Mouse (Mus musculus) CH12.LX (cell line): ENCODE measurements around the gene Btn1a1. TPM values are rescaled to one million over a fixed set of nuclear protein-coding genes. Genes with fewer than 3 reads are reported as not detected.
A peak's percentile ranks its signal among the peaks of the same experiment; 100 is the strongest.

Source experiments
- DNase-seq: peaks from one replicate; pipeline ENCODE4 v3.0.0-alpha.2; 2013; ENCODE audit errors: extremely low read depth
- H3K27ac ChIP-seq: 2 replicates; pipeline ENCODE4 v1.5.1; 2012; ENCODE audit warnings: low read depth, mild to moderate bottlenecking, control low read depth, moderate library complexity; ENCODE audit not compliant: insufficient read depth
- H3K27me3 ChIP-seq: replicated peaks from 2 replicates; pipeline ENCODE3; 2012; ENCODE audit warnings: inconsistent platforms
- H3K36me3 ChIP-seq, 2 experiments: replicated peaks in 1 of 2; 2 replicates each; pipeline versions ENCODE3 to v1.6.1; 2012; ENCODE audit warnings: inconsistent platforms in 1 of 2, low read length in 1 of 2, mild to moderate bottlenecking in 1 of 2, mixed read lengths in 1 of 2, moderate library complexity in 1 of 2; ENCODE audit not compliant: control insufficient read depth in 1 of 2, insufficient read depth in 1 of 2
- H3K4me1 ChIP-seq, 2 experiments: 2 replicates each; pipeline ENCODE4 v1.6.1; 2012; ENCODE audit warnings: inconsistent platforms in 1 of 2, moderate library complexity in 1 of 2; ENCODE audit not compliant: insufficient read depth in 2 of 2, control insufficient read depth in 1 of 2
- H3K4me2 ChIP-seq: 2 replicates; pipeline ENCODE4 v1.6.1; 2012; ENCODE audit warnings: low read depth, mild to moderate bottlenecking, control low read depth; ENCODE audit not compliant: poor library complexity, insufficient read depth, severe bottlenecking
- H3K4me3 ChIP-seq, 3 experiments: fragments of 150-350 bp in 1 of 3; sonication (generic) in 1 of 3; replicated peaks in 1 of 3; 2 replicates each; pipeline versions ENCODE3 to v1.5.1; 2011 to 2012; ENCODE audit warnings: low read depth in 2 of 3, low read length in 2 of 3, mild to moderate bottlenecking in 2 of 3, moderate library complexity in 2 of 3, control low read depth in 1 of 3, improper control_type of control experiment in 1 of 3, inconsistent platforms in 1 of 3, mixed read lengths in 1 of 3; ENCODE audit not compliant: poor library complexity in 1 of 3
- H3K79me2 ChIP-seq: replicated peaks from 2 replicates; pipeline ENCODE4 v1.6.1; 2012; ENCODE audit warnings: mild to moderate bottlenecking, moderate library complexity; ENCODE audit not compliant: control insufficient read depth, poor library complexity, insufficient read depth, severe bottlenecking; ENCODE audit errors: extremely low read depth
- H3K9ac ChIP-seq: 2 replicates; pipeline ENCODE4 v1.6.1; 2012; ENCODE audit warnings: low read depth, mild to moderate bottlenecking, control low read depth, moderate library complexity; ENCODE audit not compliant: insufficient read depth
- H3K9me3 ChIP-seq: replicated peaks from 2 replicates; pipeline ENCODE3; 2012; ENCODE audit warnings: low read length, inconsistent platforms, mixed read lengths
- CHD1 ChIP-seq: IDR thresholded peaks from 2 replicates; pipeline ENCODE4 v1.6.1; 2012; ENCODE audit warnings: low read depth, low read length, improper control_type of control experiment, inconsistent platforms
- CHD2 ChIP-seq: IDR thresholded peaks from 2 replicates; pipeline ENCODE4 v1.6.1; 2011; ENCODE audit warnings: low read length, improper control_type of control experiment
- CTCF ChIP-seq, 2 experiments: IDR thresholded peaks in 1 of 2; conservative IDR thresholded peaks in 1 of 2; 2 replicates each; pipeline ENCODE4 v1.5.1; 2011 to 2012; ENCODE audit warnings: low read depth in 2 of 2, low read length in 2 of 2, improper control_type of control experiment in 1 of 2, inconsistent platforms in 1 of 2, mild to moderate bottlenecking in 1 of 2, moderate library complexity in 1 of 2
- E2F4 ChIP-seq: IDR thresholded peaks from 2 replicates; pipeline ENCODE4 v1.6.1; 2011; ENCODE audit warnings: low read depth, low read length, improper control_type of control experiment; ENCODE audit not compliant: insufficient replicate concordance
- EP300 ChIP-seq: IDR thresholded peaks from 2 replicates; pipeline ENCODE4 v1.6.1; 2011; ENCODE audit warnings: low read length, improper control_type of control experiment
- ETS1 ChIP-seq: conservative IDR thresholded peaks from 2 replicates; pipeline ENCODE4 v1.6.1; 2012; ENCODE audit warnings: low read depth, mild to moderate bottlenecking, inconsistent platforms, low read length, improper control_type of control experiment, moderate library complexity
- GABPA ChIP-seq: IDR thresholded peaks from 2 replicates; pipeline ENCODE4 v1.6.1; 2012; ENCODE audit warnings: low read depth, low read length, improper control_type of control experiment, inconsistent platforms; ENCODE audit not compliant: insufficient replicate concordance
- HCFC1 ChIP-seq: IDR thresholded peaks from 2 replicates; pipeline ENCODE4 v1.6.1; 2012; ENCODE audit warnings: low read depth, mild to moderate bottlenecking, inconsistent platforms, low read length, improper control_type of control experiment
- IRF4 ChIP-seq: IDR thresholded peaks from 2 replicates; pipeline ENCODE4 v1.6.1; 2014; ENCODE audit warnings: low read depth, mild to moderate bottlenecking, inconsistent platforms, low read length, improper control_type of control experiment
- JUN ChIP-seq: IDR thresholded peaks from 2 replicates; pipeline ENCODE4 v1.6.1; 2011; ENCODE audit warnings: low read depth, mild to moderate bottlenecking, low read length, improper control_type of control experiment, moderate library complexity; ENCODE audit not compliant: insufficient read depth
- JUND ChIP-seq: conservative IDR thresholded peaks from 2 replicates; pipeline ENCODE4 v1.6.1; 2011; ENCODE audit warnings: low read depth, low read length, improper control_type of control experiment
- KAT2A ChIP-seq: IDR thresholded peaks from 2 replicates; pipeline ENCODE4 v1.6.1; 2012; ENCODE audit warnings: low read length, improper control_type of control experiment, inconsistent platforms; ENCODE audit not compliant: insufficient replicate concordance
- MAX ChIP-seq: IDR thresholded peaks from 2 replicates; pipeline ENCODE4 v1.6.1; 2011; ENCODE audit warnings: low read length, improper control_type of control experiment
- MAZ ChIP-seq: IDR thresholded peaks from 2 replicates; pipeline ENCODE4 v1.6.1; 2012; ENCODE audit warnings: low read depth, mild to moderate bottlenecking, inconsistent platforms, low read length, improper control_type of control experiment, moderate library complexity
- MEF2A ChIP-seq: IDR thresholded peaks from 2 replicates; pipeline ENCODE4 v1.6.1; 2014; ENCODE audit warnings: low read depth, mild to moderate bottlenecking, inconsistent platforms, low read length, improper control_type of control experiment, borderline replicate concordance
- MXI1 ChIP-seq: IDR thresholded peaks from 2 replicates; pipeline ENCODE4 v1.6.1; 2011; ENCODE audit warnings: mild to moderate bottlenecking, low read depth, low read length, improper control_type of control experiment
- MYC ChIP-seq: IDR thresholded peaks from 2 replicates; pipeline ENCODE4 v1.6.1; 2011; ENCODE audit warnings: low read depth, mild to moderate bottlenecking, improper control_type of control experiment, low read length
- NELFE ChIP-seq: IDR thresholded peaks from 2 replicates; pipeline ENCODE4 v1.6.1; 2011; ENCODE audit warnings: low read depth, low read length, improper control_type of control experiment
- NRF1 ChIP-seq: IDR thresholded peaks from 2 replicates; pipeline ENCODE4 v1.6.1; 2014; ENCODE audit warnings: low read depth, mild to moderate bottlenecking, inconsistent platforms, low read length, improper control_type of control experiment, moderate library complexity
- PAX5 ChIP-seq: IDR thresholded peaks from 2 replicates; pipeline ENCODE4 v1.6.1; 2012; ENCODE audit warnings: low read length, inconsistent platforms, mixed read lengths
- POLR2A ChIP-seq: IDR thresholded peaks from 2 replicates; pipeline ENCODE4 v1.6.1; 2011; ENCODE audit warnings: low read depth, mild to moderate bottlenecking, improper control_type of control experiment, low read length
- POLR2AphosphoS2 ChIP-seq: IDR thresholded peaks from 2 replicates; pipeline ENCODE4 v1.6.1; 2011; ENCODE audit warnings: low read depth, low read length, improper control_type of control experiment
- RCOR1 ChIP-seq: conservative IDR thresholded peaks from 2 replicates; pipeline ENCODE4 v1.6.1; 2012; ENCODE audit warnings: low read depth, mild to moderate bottlenecking, inconsistent platforms, low read length, improper control_type of control experiment
- SIN3A ChIP-seq: IDR thresholded peaks from 2 replicates; pipeline ENCODE4 v1.6.1; 2012; ENCODE audit warnings: low read length, improper control_type of control experiment, inconsistent platforms
- SMC3 ChIP-seq: IDR thresholded peaks from 2 replicates; pipeline ENCODE4 v1.6.1; 2011; ENCODE audit warnings: low read depth, low read length, improper control_type of control experiment
- TBP ChIP-seq: conservative IDR thresholded peaks from 2 replicates; pipeline ENCODE4 v1.6.1; 2011; ENCODE audit warnings: low read depth, low read length, improper control_type of control experiment
- TCF12 ChIP-seq: IDR thresholded peaks from 2 replicates; pipeline ENCODE4 v1.6.1; 2014; ENCODE audit warnings: low read depth, mild to moderate bottlenecking, inconsistent platforms, low read length, improper control_type of control experiment
- UBTF ChIP-seq: IDR thresholded peaks from 2 replicates; pipeline ENCODE4 v1.6.1; 2012; ENCODE audit warnings: low read depth, mild to moderate bottlenecking, inconsistent platforms, low read length, improper control_type of control experiment, moderate library complexity
- USF2 ChIP-seq: conservative IDR thresholded peaks from 2 replicates; pipeline ENCODE4 v1.6.1; 2011; ENCODE audit warnings: low read depth, low read length, improper control_type of control experiment
- ZC3H11A ChIP-seq: IDR thresholded peaks from 2 replicates; pipeline ENCODE4 v1.6.1; 2012; ENCODE audit warnings: low read depth, mild to moderate bottlenecking, inconsistent platforms, low read length, improper control_type of control experiment
- ZMIZ1 ChIP-seq: IDR thresholded peaks from 2 replicates; pipeline ENCODE4 v1.6.1; 2012; ENCODE audit warnings: low read depth, mild to moderate bottlenecking, inconsistent platforms, low read length, improper control_type of control experiment
- ZNF384 ChIP-seq: IDR thresholded peaks from 2 replicates; pipeline ENCODE4 v1.6.1; 2012; ENCODE audit warnings: low read depth, low read length, improper control_type of control experiment, inconsistent platforms
- dilution Hi-C: fragments of 300-500 bp; cut with MboI; formaldehyde crosslinking; loops from 2 replicates; pipeline ENCODE4 v1.14.3; 2020; ENCODE audit warnings: low sequenced_read_pairs; ENCODE audit not compliant: extremely low pct_unique_long_range_greater_than_20kb, extremely low pct_ligation_motif_present
- in situ Hi-C: fragments of 300-500 bp; cut with MboI; formaldehyde crosslinking; loops from 3 replicates; pipeline ENCODE4 v1.14.3; 2019; ENCODE audit warnings: low sequenced_read_pairs, low pct_ligation_motif_present, low pct_unique_long_range_greater_than_20kb, mixed read lengths
- polyA plus RNA-seq: library from polyadenylated mRNA; unstranded; fragments of >175 nt; gene quantifications from 2 replicates; pipeline ENCODE4 v1.2.1, GENCODE M21; 2012; ENCODE audit warnings: low read depth; ENCODE audit not compliant: insufficient read length
- total RNA-seq, 2 experiments: library from RNA; depleted of rRNA; stranded (reverse); fragments of 300-350 nt in 1 of 2; fragments of >200 nt in 1 of 2; gene quantifications; 2 replicates each; pipeline ENCODE4 v1.2.3; 2012 to 2014

Gene Btn1a1
- total and polyA plus RNA-seq, 3 experiments, result 0.20 to 0.51 (median 0.21) TPM

DNA sequence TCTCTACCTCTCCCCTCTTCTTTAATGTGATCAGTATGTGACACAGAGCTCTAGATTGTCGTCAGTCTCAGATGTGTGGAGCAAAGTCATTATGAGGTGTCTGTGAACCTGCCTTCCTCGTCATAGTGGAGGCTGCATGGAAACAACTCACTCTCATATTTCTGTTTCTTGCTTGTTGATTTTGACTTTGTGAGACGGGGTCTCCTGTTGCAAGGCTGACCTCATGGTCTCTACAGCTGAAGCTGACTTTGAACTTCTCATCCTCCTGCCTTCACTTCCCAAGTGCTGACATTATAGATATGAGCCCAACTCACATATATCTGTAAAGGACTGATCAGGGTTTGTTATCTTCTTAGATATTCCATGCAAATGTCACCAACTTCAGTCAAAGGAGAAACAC lies 16.9 kb downstream of the Btn1a1 start:
- peak overlapping the region; percentile 99 for H3K4me2 ChIP-seq
- H3K27me3 ChIP-seq, result peaks cover 7% of the 10 kb centered on the region
- H3K9me3 ChIP-seq, result no peaks in the 10 kb centered on the region
- in situ Hi-C loops (loop anchor here (25.0 kb wide), 2 partner anchors 1511 to 1586 kb away; partner anchors contain the start of gene Zfp184), dilution Hi-C loops (no loop called here)
- H3K4me3 ChIP-seq, result peak overlapping the region; percentile 58 to 65 (median 60)
- H3K4me1 ChIP-seq, result peaks cover 0 to 25% of the 10 kb centered on the region in 2 experiments; a peak in 2 of 4 replicates
- no peaks in the 10 kb centered on the region for H3K79me2 ChIP-seq
- TF ChIP-seq MEF2A (no peak), ZNF384 (no peak), POLR2A (no peak), KAT2A (no peak), CHD2 (no peak), POLR2AphosphoS2 (no peak), NELFE (peak; percentile 15; the same call in 1 of the 2 replicates), MAZ (no peak)
- H3K9ac ChIP-seq, result peak overlapping the region; percentile 48
- peak overlapping the region; percentile 32; the same call in 1 of the 2 replicates for H3K27ac ChIP-seq
- no peak for DNase-seq
- no peaks in the 10 kb centered on the region for H3K36me3 ChIP-seq

DNA sequence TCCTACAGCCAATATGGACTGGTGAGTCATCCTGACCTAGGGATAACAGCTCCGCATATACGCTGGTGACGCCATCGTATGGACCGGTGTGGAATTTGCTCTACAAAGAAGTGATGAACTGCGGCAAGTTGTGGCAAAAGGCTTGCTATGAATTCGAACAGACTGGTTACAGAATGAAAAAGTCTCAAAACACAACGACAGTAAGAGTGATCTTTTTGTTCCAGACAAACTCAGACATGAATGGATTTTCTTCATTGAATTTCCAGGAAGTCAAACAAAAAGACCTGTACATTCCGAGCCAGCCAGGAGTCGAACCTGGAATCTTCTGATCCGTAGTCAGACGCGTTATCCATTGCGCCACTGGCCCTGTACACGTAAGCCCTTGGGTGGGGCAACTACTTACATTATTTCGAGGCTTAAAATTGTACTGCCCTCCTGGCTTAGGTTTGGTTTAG lies 19.2 kb downstream of the Btn1a1 start:
- Histone ChIP-seq H3K79me2 (no peaks in the 10 kb centered on the region), H3K9me3 (no peaks in the 10 kb centered on the region), H3K27ac (peak overlapping the region; percentile 82), H3K4me3 (peak overlapping the region; percentile 78 to 91 (median 80)), H3K9ac (peak overlapping the region; percentile 90), H3K4me2 (peak overlapping the region; percentile 70), H3K36me3 (no peaks in the 10 kb centered on the region), H3K4me1 (peaks cover 0 to 30% of the 10 kb centered on the region in 2 experiments; a peak in 2 of 4 replicates), H3K27me3 (no peaks in the 10 kb centered on the region)
- dilution Hi-C loops (no loop called here), in situ Hi-C loops (loop anchor here (25.0 kb wide), 2 partner anchors 1509 to 1584 kb away; partner anchors contain the start of gene Zfp184)
- DNase-seq, result peak; percentile 82
- TF ChIP-seq MYC (no peak), PAX5 (no peak), SMC3 (no peak), EP300 (no peak), MXI1 (no peak), CTCF (conservative IDR thresholded peaks at IDR 0.05 in 1 of 2, IDR thresholded peaks at IDR 0.05 in 1 of 2; ENCODE audit: low read depth in 2 of 2, low read length in 2 of 2) (peak in 1 of 2 experiments; percentile 29; a peak in 2 of 4 replicates), NRF1 (peak; percentile 62), CHD1 (no peak), USF2 (no peak), GABPA (no peak), MAX (no peak), RCOR1 (no peak), ETS1 (no peak), HCFC1 (no peak), SIN3A (no peak), MEF2A (0 out of 2 replicates have a peak, but pooled peaks have one; percentile 2), KAT2A (peak; percentile 69; the same call in 1 of the 2 replicates), TCF12 (no peak), ZNF384 (no peak), JUN (no peak), UBTF (no peak), ZC3H11A (no peak), CHD2 (no peak), E2F4 (0 out of 2 replicates have a peak, but pooled peaks have one; percentile 65), TBP (peak; percentile 99), POLR2A (no peak), IRF4 (no peak), ZMIZ1 (no peak), NELFE (no peak), JUND (no peak)
